Mouse (Mus musculus) lung, embryonic 14.5 days (tissue): Measurements from ENCODE around the gene Slc29a2. TPM values are rescaled to one million over a fixed set of nuclear protein-coding genes. Genes with fewer than 3 reads are reported as not detected.
"Not testable (repeated sequence)": the region's sequence is repeated elsewhere in the genome, so short reads cannot be mapped to it uniquely, and the experiment has no call there.

Experiments
- ATAC-seq: fragments of 200-750 bp; cut with Nextera tagmentation; 2 replicates; pipeline ENCODE4 v1.8.0; 2017; ENCODE audit warnings: mild to moderate bottlenecking, moderate TSS enrichment, moderate library complexity; ENCODE audit not compliant: insufficient read depth
- DNase-seq: peaks from one replicate; pipeline ENCODE4 v3.0.0-alpha.2; 2015
- H3K27ac ChIP-seq: fragments of 300-500 bp; sonication (generic); 2 replicates; pipeline ENCODE4 v1.5.1; 2014; ENCODE audit warnings: low read depth, mild to moderate bottlenecking, moderate library complexity
- H3K27me3 ChIP-seq: fragments of 300-500 bp; sonication (generic); 2 replicates; pipeline ENCODE4 v1.6.1; 2014; ENCODE audit warnings: low read length, control low read depth; ENCODE audit not compliant: insufficient read depth
- H3K36me3 ChIP-seq: fragments of 300-500 bp; sonication (generic); 2 replicates; pipeline ENCODE4 v1.6.1; 2014; ENCODE audit warnings: control low read depth; ENCODE audit not compliant: insufficient read depth
- H3K4me1 ChIP-seq: fragments of 300-500 bp; sonication (generic); 2 replicates; pipeline ENCODE4 v1.6.1; 2014; ENCODE audit warnings: antibody characterized with exemption, control low read depth; ENCODE audit not compliant: insufficient read depth
- H3K4me2 ChIP-seq: fragments of 300-500 bp; sonication (generic); 2 replicates; pipeline ENCODE4 v1.6.1; 2014; ENCODE audit warnings: mild to moderate bottlenecking
- H3K4me3 ChIP-seq: fragments of 300-500 bp; sonication (generic); 2 replicates; pipeline ENCODE4 v1.5.1; 2014; ENCODE audit warnings: low read depth, low read length
- H3K9ac ChIP-seq: fragments of 300-500 bp; sonication (generic); 2 replicates; pipeline ENCODE4 v1.6.1; 2014
- H3K9me3 ChIP-seq: fragments of 300-500 bp; sonication (generic); 2 replicates; pipeline ENCODE4 v1.6.1; 2016; ENCODE audit warnings: low read depth, low read length, control low read depth
- CTCF ChIP-seq: IDR thresholded peaks from 2 replicates; pipeline ENCODE4 v1.5.1; 2016; ENCODE audit warnings: antibody characterized with exemption, low read depth
- WGBS: fragments of 180-500 bp; shearing (Covaris S2); extraction: QIAGEN DNeasy Blood & Tissue Kit; methylation state at CpG from one replicate; pipeline ENCODE4 v1.1.7; 2014; 5-methylcytosine and 5-hydroxymethylcytosine counted together
- polyA plus RNA-seq: library from polyadenylated mRNA; unstranded; fragments of >200 nt; fragmentation: Nextera tagmentation; extraction: Ambion mirVana; gene quantifications from 2 replicates; pipeline ENCODE4 v1.2.1, GENCODE M21; 2014

Slc29a2 gene
- polyA plus RNA-seq, 1 experiment from 2014 or later = 3.4 TPM

GRCm38 (mm10) chr19:4992904-4993303 lies 30.8 kb upstream of the Slc29a2 start:
- 6% methylated on average over 9 of the region's 9 CpGs for WGBS
- no peak overlapping the region; the same call in 1 of the 2 replicates for H3K4me2 ChIP-seq
- H3K9ac ChIP-seq = no peak overlapping the region

GRCm38 (mm10) chr19:4994043-4994442 lies 29.6 kb upstream of the Slc29a2 start:
- Histone ChIP-seq H3K27ac (no peak overlapping the region), H3K4me2 (no peak overlapping the region), H3K36me3 (no peaks in the 10 kb centered on the region), H3K4me1 (no peaks in the 10 kb centered on the region), H3K4me3 (no peak overlapping the region), H3K9ac (no peak overlapping the region), H3K27me3 (peaks cover 31% of the 10 kb centered on the region), H3K9me3 (no peaks in the 10 kb centered on the region)
- ATAC-seq = no peak
- DNase-seq = no peak
- 50% methylated on average over 5 of the region's 5 CpGs for WGBS
- no peak for TF ChIP-seq CTCF

More at GRCm38 (mm10) chr19:4992904-4993303, 30.8 kb upstream of the Slc29a2 start:
- Histone ChIP-seq H3K27me3 (peaks cover 31% of the 10 kb centered on the region), H3K36me3 (no peaks in the 10 kb centered on the region), H3K4me1 (no peaks in the 10 kb centered on the region), H3K27ac (no peak overlapping the region), H3K4me3 (no peak overlapping the region), H3K9me3 (no peaks in the 10 kb centered on the region)
- ATAC-seq (0 out of 2 replicates have a peak, but pooled peaks have one; percentile 49), DNase-seq (peak; percentile 56)
- TF ChIP-seq CTCF = no peak

DNA sequence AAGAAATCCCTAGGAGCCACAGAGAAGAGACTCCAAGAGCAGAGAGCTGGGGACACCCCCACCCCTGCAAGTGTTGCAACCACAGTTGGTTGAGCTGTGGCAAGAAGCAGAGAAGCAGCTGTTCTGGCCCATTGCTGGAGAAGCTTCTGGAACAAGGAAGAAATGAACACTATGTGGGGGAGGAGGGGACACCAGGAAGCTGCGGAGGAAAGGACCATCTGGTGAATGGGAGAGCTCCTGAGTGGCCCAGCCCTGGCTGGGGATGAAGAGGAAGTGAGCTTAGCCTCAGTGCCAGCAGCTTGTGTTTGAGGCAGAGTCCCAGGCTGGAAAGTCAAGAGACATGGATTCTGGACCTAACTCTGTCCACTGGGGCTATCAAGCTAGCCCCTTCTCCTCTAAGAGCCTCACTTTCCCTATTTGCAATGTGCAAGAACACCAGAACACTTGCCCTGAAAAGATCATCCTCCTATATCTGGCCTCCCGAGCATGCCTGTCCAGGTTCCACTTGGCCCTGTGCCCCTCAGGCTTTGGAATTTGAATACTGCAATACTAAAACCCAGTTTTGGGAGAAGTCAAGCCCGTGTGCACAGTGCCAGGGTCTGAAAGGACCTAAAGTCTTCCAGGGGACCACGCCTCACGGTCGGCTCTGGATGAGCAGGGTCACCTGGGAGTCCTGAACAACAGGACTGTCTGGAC lies 24.1 kb upstream of the Slc29a2 start:
- ATAC-seq = no peak

GRCm38 (mm10) chr19:5001666-5002406 lies 21.8 kb upstream of the Slc29a2 start:
- DNase-seq (peak; percentile 95), ATAC-seq (peak; percentile 97)
- H3K36me3 ChIP-seq = no peaks in the 10 kb centered on the region
- peak overlapping the region; percentile 57 for H3K4me2 ChIP-seq
- peak overlapping the region; percentile 34 for H3K9ac ChIP-seq
- peaks cover 7% of the 10 kb centered on the region; the same call in 1 of the 2 replicates for H3K4me1 ChIP-seq
- H3K4me3 ChIP-seq = peak overlapping the region; percentile 15; the same call in 1 of the 2 replicates
- WGBS = under 1% methylated on average over 39 of the region's 39 CpGs
- peak; percentile 80 for TF ChIP-seq CTCF
- peak overlapping the region; percentile 33; the same call in 1 of the 2 replicates for H3K27ac ChIP-seq
- no peaks in the 10 kb centered on the region for H3K9me3 ChIP-seq
- no peaks in the 10 kb centered on the region for H3K27me3 ChIP-seq

More for the DNA sequence above, 24.1 kb upstream of the Slc29a2 start:
- Histone ChIP-seq H3K9me3 (no peaks in the 10 kb centered on the region), H3K4me3 (no peak overlapping the region), H3K27ac (no peak overlapping the region), H3K4me1 (peaks cover 7% of the 10 kb centered on the region; the same call in 1 of the 2 replicates), H3K4me2 (no peak overlapping the region; the same call in 1 of the 2 replicates), H3K36me3 (no peaks in the 10 kb centered on the region), H3K27me3 (no peaks in the 10 kb centered on the region), H3K9ac (no peak overlapping the region)
- DNase-seq = no peak
- TF ChIP-seq CTCF = no peak
- 54% methylated on average over 6 of the region's 6 CpGs for WGBS

GRCm38 (mm10) chr19:5003644-5004043 lies 20.0 kb upstream of the Slc29a2 start:
- H3K27ac ChIP-seq, H3K27me3 ChIP-seq, DNase-seq, H3K4me3 ChIP-seq, ATAC-seq, H3K4me2 ChIP-seq, H3K9ac ChIP-seq, H3K4me1 ChIP-seq, H3K36me3 ChIP-seq, H3K9me3 ChIP-seq: not testable (repeated sequence)
- WGBS = 59% methylated on average over 2 of the region's 2 CpGs

- 60% methylated on average over 4 of the region's 4 CpGs for WGBS
- H3K9ac ChIP-seq = no peak overlapping the region
These were observed 18.7 kb upstream of the Slc29a2 start for GRCm38 (mm10) chr19:5004925-5005324.

GRCm38 (mm10) chr19:5013138-5013537 lies 10.5 kb upstream of the Slc29a2 start:
- Histone ChIP-seq H3K4me3 (no peak overlapping the region), H3K27ac (no peak overlapping the region), H3K4me2 (no peak overlapping the region), H3K27me3 (no peaks in the 10 kb centered on the region), H3K36me3 (no peaks in the 10 kb centered on the region), H3K4me1 (peaks cover 8% of the 10 kb centered on the region), H3K9ac (no peak overlapping the region), H3K9me3 (no peaks in the 10 kb centered on the region)
- DNase-seq (no peak), ATAC-seq (no peak)
- 56% methylated on average over 8 of the region's 8 CpGs for WGBS
- no peak for TF ChIP-seq CTCF

More at GRCm38 (mm10) chr19:5004925-5005324, 18.7 kb upstream of the Slc29a2 start:
- no peak for TF ChIP-seq CTCF
- H3K9me3 ChIP-seq = no peaks in the 10 kb centered on the region
- H3K36me3 ChIP-seq = no peaks in the 10 kb centered on the region
- H3K4me2 ChIP-seq = no peak overlapping the region
- DNase-seq (no peak), ATAC-seq (no peak)
- H3K27me3 ChIP-seq = no peaks in the 10 kb centered on the region
- no peak overlapping the region for H3K4me3 ChIP-seq
- H3K4me1 ChIP-seq = peaks cover 7% of the 10 kb centered on the region; the same call in 1 of the 2 replicates
- no peak overlapping the region for H3K27ac ChIP-seq
